Mouse (Mus musculus): ENCODE results near the gene Camsap1.

Camsap1 gene

DNA sequence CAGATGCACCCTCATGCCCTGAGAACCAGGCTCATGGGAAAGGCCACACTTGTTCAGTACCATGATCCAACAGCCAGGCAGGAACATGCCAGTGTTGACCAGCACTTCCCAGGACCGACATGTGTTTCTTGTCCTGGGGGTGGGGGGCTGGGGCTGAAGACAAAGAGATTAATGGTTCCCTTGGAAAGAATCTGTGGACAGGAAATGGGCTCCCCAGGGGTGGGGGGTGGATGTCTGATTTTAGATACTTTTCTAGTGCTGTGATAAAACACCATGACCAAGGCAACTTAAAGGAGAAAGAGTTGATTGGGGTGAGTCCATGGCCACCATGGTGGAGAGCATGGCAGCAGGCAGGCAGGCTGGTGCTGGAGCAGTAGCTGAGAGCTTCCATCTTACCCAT, 100.8 kb downstream of the Camsap1 start:
- no peak for DNase-seq (ENCODE audit: low spot score)

DNA sequence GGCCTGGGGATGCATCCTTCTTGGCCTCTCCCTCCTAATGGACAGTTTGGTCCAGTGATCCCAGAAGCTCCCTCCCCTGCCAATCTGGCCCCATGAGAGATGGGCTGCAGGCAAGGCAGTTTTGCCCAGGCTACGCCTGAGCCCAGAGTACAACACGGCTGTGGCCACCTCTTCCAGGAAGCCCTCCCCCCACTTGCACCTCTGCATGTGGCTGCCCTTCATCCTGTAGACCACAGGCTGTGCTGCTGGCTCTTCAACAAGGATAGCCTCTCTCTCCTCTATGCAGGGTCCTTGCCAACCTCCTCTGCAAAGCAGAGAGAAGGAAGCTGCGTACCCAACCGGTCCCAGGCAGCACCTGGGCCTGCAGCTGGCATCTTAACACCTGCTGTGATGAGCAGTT, 104.0 kb downstream of the Camsap1 start:
- DNase-seq (ENCODE audit: low spot score) = no peak

DNA sequence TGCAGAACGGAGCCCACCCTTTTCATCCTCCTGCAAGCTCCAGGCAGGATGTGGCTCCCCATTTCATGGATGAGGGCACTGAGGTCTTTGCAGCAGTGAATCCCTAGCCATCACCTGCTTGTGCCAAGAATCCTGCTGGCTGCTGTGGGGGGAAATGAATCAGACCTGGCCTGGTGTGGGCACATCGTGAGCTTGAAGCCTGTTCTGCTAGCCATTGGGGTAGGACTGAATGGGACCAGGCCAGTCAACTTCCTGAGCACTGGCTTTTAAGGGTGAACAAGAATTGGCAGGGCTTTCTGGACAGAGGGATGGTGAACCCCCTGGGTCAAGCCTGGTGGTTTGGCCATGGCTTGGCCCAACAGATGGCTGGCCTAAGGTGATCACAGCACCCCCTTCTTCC, 104.6 kb downstream of the Camsap1 start:
- DNase-seq (ENCODE audit: low spot score) = no peak

GRCm38 (mm10) chr2:25877736-25878268, 105.3 kb downstream of the Camsap1 start:
- no peak for DNase-seq (ENCODE audit: low spot score)

DNA sequence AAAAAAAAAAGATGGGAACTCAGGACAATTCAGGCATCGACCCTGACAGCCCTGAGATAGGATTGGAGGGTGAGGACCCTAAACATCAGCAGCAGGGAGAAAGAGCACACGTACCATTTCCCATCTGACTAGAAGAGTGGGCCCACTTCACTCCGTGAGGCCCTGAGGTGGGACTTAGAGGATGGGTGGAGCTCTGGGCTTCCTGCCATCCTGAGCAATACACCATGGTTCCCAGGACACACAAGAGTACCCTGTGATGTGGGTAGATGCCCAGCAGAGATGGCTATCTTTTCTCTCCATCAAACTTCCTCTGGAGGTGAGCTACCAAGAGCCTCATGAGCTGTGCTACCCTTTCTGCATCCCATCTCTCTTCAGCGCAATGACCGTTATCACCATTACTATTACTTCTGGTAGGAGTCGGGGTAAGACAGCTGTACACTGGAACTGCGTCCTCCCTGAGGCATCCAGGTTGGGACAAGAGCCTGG, 105.8 kb downstream of the Camsap1 start:
- DNase-seq (ENCODE audit: low spot score) = no peak
